Mouse (Mus musculus): ENCODE data around the gene Ndufaf2. TPM values are rescaled to one million over a fixed set of nuclear protein-coding genes. Genes with fewer than 3 reads are reported as not detected.

The Ndufaf2 gene
- total and polyA plus RNA-seq, 3 experiments = 13.7 to 55.8 (median 23.6) TPM

GRCm38 (mm10) chr13:107956246-107956645, 202.2 kb downstream of the Ndufaf2 start:
- H3K9me3 ChIP-seq (replicated peaks) = no peaks in the 10 kb centered on the region
- H3K4me3 ChIP-seq (ENCODE audit: low read depth, low read length) = no peak overlapping the region
- peaks cover 6% of the 10 kb centered on the region; the same call in 1 of the 2 replicates for H3K27me3 ChIP-seq (ENCODE audit: insufficient read depth, low read length)
- ATAC-seq (ENCODE audit: extremely low read depth, insufficient number of reproducible peaks, low FRiP score, poor library complexity, severe bottlenecking) (no peak), DNase-seq (ENCODE audit: low spot score) (no peak)
- TF ChIP-seq TAL1 (conservative IDR thresholded peaks at IDR 0.05; ENCODE audit: low read depth, low read length) (no peak), CTCF (IDR thresholded peaks at IDR 0.05; ENCODE audit: low read depth, low read length) (no peak), POLR2AphosphoS5 (IDR thresholded peaks at IDR 0.05; ENCODE audit: insufficient replicate concordance, low read depth, low read length) (no peak), GATA2 (IDR thresholded peaks at IDR 0.05; ENCODE audit: borderline replicate concordance, low read depth, low read length) (no peak), GATA1 (IDR thresholded peaks at IDR 0.05; ENCODE audit: borderline replicate concordance, low read length) (no peak)
- no peaks in the 10 kb centered on the region for H3K36me3 ChIP-seq (replicated peaks)
- no peaks in the 10 kb centered on the region for H3K4me1 ChIP-seq (ENCODE audit: insufficient read depth, low read depth, low read length)

- DNase-seq (ENCODE audit: low spot score) = peak; percentile 9
- no peaks in the 10 kb centered on the region for H3K4me1 ChIP-seq (ENCODE audit: insufficient read depth, low read depth, low read length)
- ATAC-seq (ENCODE audit: extremely low read depth, insufficient number of reproducible peaks, low FRiP score, poor library complexity, severe bottlenecking) = no peak
- H3K9me3 ChIP-seq (replicated peaks) = no peaks in the 10 kb centered on the region
- H3K36me3 ChIP-seq (replicated peaks) = no peaks in the 10 kb centered on the region
- no peak overlapping the region for H3K4me3 ChIP-seq (ENCODE audit: low read depth, low read length)
- H3K27me3 ChIP-seq (ENCODE audit: insufficient read depth, low read length) = peaks cover 4% of the 10 kb centered on the region; the same call in 1 of the 2 replicates
- no peak for TF ChIP-seq GATA1 (IDR thresholded peaks at IDR 0.05; ENCODE audit: borderline replicate concordance, low read length)
- no peak for TF ChIP-seq POLR2AphosphoS5 (IDR thresholded peaks at IDR 0.05; ENCODE audit: insufficient replicate concordance, low read depth, low read length)
- no peak for TF ChIP-seq CTCF (IDR thresholded peaks at IDR 0.05; ENCODE audit: low read depth, low read length)
- no peak for TF ChIP-seq GATA2 (IDR thresholded peaks at IDR 0.05; ENCODE audit: borderline replicate concordance, low read depth, low read length)
- TF ChIP-seq TAL1 (conservative IDR thresholded peaks at IDR 0.05; ENCODE audit: low read depth, low read length) = no peak
Measured at GRCm38 (mm10) chr13:107955327-107956110, 202.9 kb downstream of the Ndufaf2 start.

- no peak for DNase-seq (ENCODE audit: low spot score)
- Histone ChIP-seq H3K4me1 (ENCODE audit: insufficient read depth, low read depth, low read length) (no peaks in the 10 kb centered on the region), H3K4me3 (ENCODE audit: low read depth, low read length) (no peak overlapping the region), H3K27me3 (ENCODE audit: insufficient read depth, low read length) (peaks cover 2% of the 10 kb centered on the region; the same call in 1 of the 2 replicates), H3K9me3 (replicated peaks) (no peaks in the 10 kb centered on the region), H3K36me3 (replicated peaks) (no peaks in the 10 kb centered on the region)
- TF ChIP-seq POLR2AphosphoS5 (IDR thresholded peaks at IDR 0.05; ENCODE audit: insufficient replicate concordance, low read depth, low read length) = no peak
- TF ChIP-seq TAL1 (conservative IDR thresholded peaks at IDR 0.05; ENCODE audit: low read depth, low read length) = no peak
- TF ChIP-seq CTCF (IDR thresholded peaks at IDR 0.05; ENCODE audit: low read depth, low read length) = no peak
- no peak for TF ChIP-seq GATA2 (IDR thresholded peaks at IDR 0.05; ENCODE audit: borderline replicate concordance, low read depth, low read length)
- no peak for TF ChIP-seq GATA1 (IDR thresholded peaks at IDR 0.05; ENCODE audit: borderline replicate concordance, low read length)
- no peak for ATAC-seq (ENCODE audit: extremely low read depth, insufficient number of reproducible peaks, low FRiP score, poor library complexity, severe bottlenecking)
Measured at GRCm38 (mm10) chr13:107954445-107955261, 203.8 kb downstream of the Ndufaf2 start.

- ATAC-seq (ENCODE audit: extremely low read depth, insufficient number of reproducible peaks, low FRiP score, poor library complexity, severe bottlenecking) (no peak), DNase-seq (ENCODE audit: low spot score) (no peak)
- Histone ChIP-seq H3K4me1 (ENCODE audit: insufficient read depth, low read depth, low read length) (no peaks in the 10 kb centered on the region), H3K36me3 (replicated peaks) (no peaks in the 10 kb centered on the region), H3K9me3 (replicated peaks) (no peaks in the 10 kb centered on the region), H3K4me3 (ENCODE audit: low read depth, low read length) (no peak overlapping the region), H3K27me3 (ENCODE audit: insufficient read depth, low read length) (no peaks in the 10 kb centered on the region; the same call in 1 of the 2 replicates)
- TF ChIP-seq CTCF (IDR thresholded peaks at IDR 0.05; ENCODE audit: low read depth, low read length) = no peak
- TF ChIP-seq POLR2AphosphoS5 (IDR thresholded peaks at IDR 0.05; ENCODE audit: insufficient replicate concordance, low read depth, low read length) = no peak
- TF ChIP-seq GATA1 (IDR thresholded peaks at IDR 0.05; ENCODE audit: borderline replicate concordance, low read length) = no peak
- no peak for TF ChIP-seq TAL1 (conservative IDR thresholded peaks at IDR 0.05; ENCODE audit: low read depth, low read length)
- no peak for TF ChIP-seq GATA2 (IDR thresholded peaks at IDR 0.05; ENCODE audit: borderline replicate concordance, low read depth, low read length)
Measured at GRCm38 (mm10) chr13:107954100-107954444, 204.4 kb downstream of the Ndufaf2 start.

Other genes starting within 250 kb of the Ndufaf2 start
- gene Smim15, start 114.2 kb downstream of the Ndufaf2 start, total RNA-seq (2014; fragmentation: Nextera tagmentation) = 82.3 and 82.9 TPM in 2 replicates
- gene Smim15, start 114.2 kb downstream of the Ndufaf2 start, total RNA-seq (2017) = 140 and 191 TPM in 2 replicates
- gene Smim15, start 114.2 kb downstream of the Ndufaf2 start, polyA plus RNA-seq (2012) = 6.5 and 8.3 TPM in 2 replicates
- 10.1 and 12.0 TPM in 2 replicates for gene Ercc8, start 108 bp upstream of the Ndufaf2 start, total RNA-seq (2014; fragmentation: Nextera tagmentation)
- 11.7 and 13.8 TPM in 2 replicates for gene Ercc8, start 108 bp upstream of the Ndufaf2 start, total RNA-seq (2017)
- 2.5 and 4.1 TPM in 2 replicates for gene Ercc8, start 108 bp upstream of the Ndufaf2 start, polyA plus RNA-seq (2012)
- gene Elovl7, start 55.8 kb upstream of the Ndufaf2 start, total RNA-seq (2014; fragmentation: Nextera tagmentation) = 0.23 TPM in 1 of 2 replicates, not detected in the other
- 0.33 and 0.35 TPM in 2 replicates for gene Elovl7, start 55.8 kb upstream of the Ndufaf2 start, total RNA-seq (2017)
- not detected in 2 replicates for gene Elovl7, start 55.8 kb upstream of the Ndufaf2 start, polyA plus RNA-seq (2012)
- 46.1 and 61.3 TPM in 2 replicates for gene Depdc1b, start 157.7 kb upstream of the Ndufaf2 start, total RNA-seq (2014; fragmentation: Nextera tagmentation)
- 36.8 and 50.5 TPM in 2 replicates for gene Depdc1b, start 157.7 kb upstream of the Ndufaf2 start, total RNA-seq (2017)
- 3.5 and 4.7 TPM in 2 replicates for gene Depdc1b, start 157.7 kb upstream of the Ndufaf2 start, polyA plus RNA-seq (2012)